Mouse (Mus musculus): ENCODE measurements at regions not wholly inside any gene's neighbourhood (a gene's known extent, or its start where the extent isn't known, plus 50 kb on each side); places are given as distances from the start of the nearest gene placed in this dataset.

DNA sequence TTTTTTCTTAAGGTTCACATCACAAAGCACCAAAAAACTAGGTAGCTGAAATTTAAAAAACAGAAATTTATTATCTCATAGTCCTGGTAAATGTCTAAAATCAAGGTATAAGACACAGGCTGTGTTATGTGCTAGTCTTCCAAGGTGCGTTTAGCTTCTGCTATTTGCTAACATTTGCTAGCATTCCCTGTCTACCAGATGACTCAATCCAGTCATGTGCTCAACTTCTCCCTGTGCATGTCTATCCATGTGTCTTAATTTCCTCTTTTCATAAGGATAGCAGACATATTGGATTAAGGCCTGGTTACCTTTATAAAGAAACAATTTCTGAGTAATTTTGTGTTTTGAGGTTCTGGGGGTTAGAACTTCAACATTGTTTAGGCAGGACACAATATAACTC is 171.8 kb downstream of the Ibtk start:
- no peak for TF ChIP-seq ZC3H11A (IDR thresholded peaks at IDR 0.05; ENCODE audit: borderline replicate concordance, low read depth, low read length)
- TF ChIP-seq CHD2 (IDR thresholded peaks at IDR 0.05; ENCODE audit: low read depth, low read length): no peak
- TF ChIP-seq MAFK (IDR thresholded peaks at IDR 0.05; ENCODE audit: insufficient read depth, low read depth, low read length): no peak
- H3K4me1 ChIP-seq (ENCODE audit: control insufficient read depth in 2 of 2, insufficient read depth in 2 of 2, low read length in 2 of 2, poor library complexity in 1 of 2): no peaks in the 10 kb centered on the region
- in situ Hi-C loops (cut with MboI; ENCODE audit: low sequenced_read_pairs in 2 of 2, unreplicated experiment in 2 of 2): no loop called here

DNA sequence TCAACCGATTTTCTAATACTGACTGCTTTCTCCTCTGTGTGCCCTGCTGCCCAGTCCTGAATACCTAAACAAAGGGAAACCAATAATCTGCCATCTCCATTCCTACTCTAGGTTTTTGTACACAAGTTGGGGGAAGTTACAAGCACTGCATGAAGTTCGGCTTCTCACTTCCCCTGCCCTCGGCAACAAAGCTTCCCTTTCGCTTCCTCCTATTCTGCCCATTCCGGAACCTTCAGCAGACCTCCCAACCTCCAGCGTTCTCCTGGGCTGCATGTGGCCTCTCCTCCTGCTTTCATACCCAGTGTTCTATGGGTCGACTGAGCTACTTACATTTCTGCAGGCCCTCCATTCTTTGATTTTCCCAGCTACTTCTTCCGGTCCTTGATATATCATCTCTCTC is 180.3 kb downstream of the Ibtk start:
- Histone ChIP-seq H3K4me3 (ENCODE audit: insufficient read depth in 1 of 2, low read depth in 1 of 2, low read length in 2 of 2, poor library complexity in 1 of 2, severe bottlenecking in 1 of 2) (no peak overlapping the region), H3K36me3 (ENCODE audit: control insufficient read depth, insufficient read depth, low read length, poor library complexity, severe bottlenecking) (no peaks in the 10 kb centered on the region), H3K9ac (ENCODE audit: insufficient read depth, low read depth, low read length, poor library complexity, severe bottlenecking) (no peak overlapping the region), H3K9me3 (ENCODE audit: control insufficient read depth, insufficient read depth, low read depth, low read length) (no peaks in the 10 kb centered on the region), H3K4me1 (ENCODE audit: control insufficient read depth in 2 of 2, insufficient read depth in 2 of 2, low read length in 2 of 2, poor library complexity in 1 of 2) (no peaks in the 10 kb centered on the region), H3K27ac (ENCODE audit: insufficient read depth, low read depth, low read length, poor library complexity, severe bottlenecking) (no peak overlapping the region)
- in situ Hi-C loops (cut with MboI; ENCODE audit: low sequenced_read_pairs in 2 of 2, unreplicated experiment in 2 of 2): no loop called here
- TF ChIP-seq MAFK (IDR thresholded peaks at IDR 0.05; ENCODE audit: insufficient read depth, low read depth, low read length): no peak
- TF ChIP-seq HCFC1 (IDR thresholded peaks at IDR 0.05; ENCODE audit: borderline replicate concordance, insufficient read depth, low read length): no peak
- TF ChIP-seq ZC3H11A (IDR thresholded peaks at IDR 0.05; ENCODE audit: borderline replicate concordance, low read depth, low read length): no peak
- no peak for TF ChIP-seq CHD2 (IDR thresholded peaks at IDR 0.05; ENCODE audit: low read depth, low read length)
- TF ChIP-seq ZNF384 (IDR thresholded peaks at IDR 0.05; ENCODE audit: low read depth, low read length): no peak
- no peak for DNase-seq (ENCODE audit: low read depth, low spot score)

More for the DNA sequence above, 171.8 kb downstream of the Ibtk start:
- H3K27ac ChIP-seq (ENCODE audit: insufficient read depth, low read depth, low read length, poor library complexity, severe bottlenecking): no peak overlapping the region
- DNase-seq (ENCODE audit: low read depth, low spot score): no peak
- H3K36me3 ChIP-seq (ENCODE audit: control insufficient read depth, insufficient read depth, low read length, poor library complexity, severe bottlenecking): no peaks in the 10 kb centered on the region
- H3K4me3 ChIP-seq (ENCODE audit: insufficient read depth in 1 of 2, low read depth in 1 of 2, low read length in 2 of 2, poor library complexity in 1 of 2, severe bottlenecking in 1 of 2): no peak overlapping the region
- no peak overlapping the region for H3K9ac ChIP-seq (ENCODE audit: insufficient read depth, low read depth, low read length, poor library complexity, severe bottlenecking)
- no peaks in the 10 kb centered on the region for H3K9me3 ChIP-seq (ENCODE audit: control insufficient read depth, insufficient read depth, low read depth, low read length)

DNA sequence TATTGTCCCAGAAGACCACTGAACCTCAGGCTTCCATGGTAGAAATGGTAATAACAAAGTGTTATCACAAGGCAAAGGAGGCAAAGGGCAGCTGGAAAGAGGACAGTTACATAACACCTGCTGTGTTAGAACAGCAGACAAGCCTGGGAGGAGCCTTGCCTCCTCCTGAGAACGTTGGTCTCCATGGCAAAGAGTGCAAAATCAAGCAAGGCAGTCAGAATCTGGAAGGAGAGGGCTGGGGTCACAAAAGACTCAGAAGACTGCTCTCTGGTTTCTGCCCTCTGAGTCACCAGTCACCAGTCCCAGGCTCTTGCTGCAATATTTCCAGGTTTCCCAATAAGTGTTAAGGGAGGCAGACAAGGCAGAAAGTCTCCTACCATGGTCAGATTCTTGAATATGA is 197.3 kb downstream of the Ibtk start:
- DNase-seq (ENCODE audit: low read depth, low spot score): no peak
- TF ChIP-seq ZNF384 (IDR thresholded peaks at IDR 0.05; ENCODE audit: low read depth, low read length): no peak
- TF ChIP-seq HCFC1 (IDR thresholded peaks at IDR 0.05; ENCODE audit: borderline replicate concordance, insufficient read depth, low read length): no peak
- TF ChIP-seq CHD2 (IDR thresholded peaks at IDR 0.05; ENCODE audit: low read depth, low read length): no peak
- TF ChIP-seq MAFK (IDR thresholded peaks at IDR 0.05; ENCODE audit: insufficient read depth, low read depth, low read length): no peak
- no peak for TF ChIP-seq ZC3H11A (IDR thresholded peaks at IDR 0.05; ENCODE audit: borderline replicate concordance, low read depth, low read length)
- Histone ChIP-seq H3K36me3 (ENCODE audit: control insufficient read depth, insufficient read depth, low read length, poor library complexity, severe bottlenecking) (no peaks in the 10 kb centered on the region), H3K9ac (ENCODE audit: insufficient read depth, low read depth, low read length, poor library complexity, severe bottlenecking) (no peak overlapping the region), H3K4me1 (ENCODE audit: control insufficient read depth in 2 of 2, insufficient read depth in 2 of 2, low read length in 2 of 2, poor library complexity in 1 of 2) (no peaks in the 10 kb centered on the region), H3K9me3 (ENCODE audit: control insufficient read depth, insufficient read depth, low read depth, low read length) (no peaks in the 10 kb centered on the region), H3K27ac (ENCODE audit: insufficient read depth, low read depth, low read length, poor library complexity, severe bottlenecking) (no peak overlapping the region), H3K4me3 (ENCODE audit: insufficient read depth in 1 of 2, low read depth in 1 of 2, low read length in 2 of 2, poor library complexity in 1 of 2, severe bottlenecking in 1 of 2) (no peak overlapping the region)
- in situ Hi-C loops (cut with MboI; ENCODE audit: low sequenced_read_pairs in 2 of 2, unreplicated experiment in 2 of 2): no loop called here

DNA sequence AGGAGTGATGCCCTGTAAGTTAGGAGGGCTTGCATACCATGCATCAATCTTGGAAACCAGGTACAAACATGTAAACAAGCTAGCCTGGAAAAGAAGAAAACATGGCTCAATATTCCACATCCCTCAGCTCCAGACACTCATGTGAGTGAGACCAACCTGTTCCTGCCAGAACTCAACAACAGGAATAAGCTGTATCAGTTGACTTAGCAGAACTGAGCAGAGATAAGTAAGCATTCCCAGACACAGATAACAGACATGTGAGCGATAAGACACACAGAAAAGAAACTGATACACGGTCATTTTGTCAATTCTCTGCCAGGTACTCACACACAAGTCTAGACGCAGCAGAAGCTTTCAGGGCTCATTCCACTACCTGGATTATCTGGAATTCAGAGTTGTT is 198.7 kb downstream of the Ibtk start:
- no peak for TF ChIP-seq HCFC1 (IDR thresholded peaks at IDR 0.05; ENCODE audit: borderline replicate concordance, insufficient read depth, low read length)
- in situ Hi-C loops (cut with MboI; ENCODE audit: low sequenced_read_pairs in 2 of 2, unreplicated experiment in 2 of 2): no loop called here
- H3K36me3 ChIP-seq (ENCODE audit: control insufficient read depth, insufficient read depth, low read length, poor library complexity, severe bottlenecking): no peaks in the 10 kb centered on the region
- H3K4me1 ChIP-seq (ENCODE audit: control insufficient read depth in 2 of 2, insufficient read depth in 2 of 2, low read length in 2 of 2, poor library complexity in 1 of 2): no peaks in the 10 kb centered on the region
- no peak overlapping the region for H3K4me3 ChIP-seq (ENCODE audit: insufficient read depth in 1 of 2, low read depth in 1 of 2, low read length in 2 of 2, poor library complexity in 1 of 2, severe bottlenecking in 1 of 2)
- no peak for DNase-seq (ENCODE audit: low read depth, low spot score)
- no peak overlapping the region for H3K27ac ChIP-seq (ENCODE audit: insufficient read depth, low read depth, low read length, poor library complexity, severe bottlenecking)
- H3K9ac ChIP-seq (ENCODE audit: insufficient read depth, low read depth, low read length, poor library complexity, severe bottlenecking): no peak overlapping the region
- no peaks in the 10 kb centered on the region for H3K9me3 ChIP-seq (ENCODE audit: control insufficient read depth, insufficient read depth, low read depth, low read length)

DNA sequence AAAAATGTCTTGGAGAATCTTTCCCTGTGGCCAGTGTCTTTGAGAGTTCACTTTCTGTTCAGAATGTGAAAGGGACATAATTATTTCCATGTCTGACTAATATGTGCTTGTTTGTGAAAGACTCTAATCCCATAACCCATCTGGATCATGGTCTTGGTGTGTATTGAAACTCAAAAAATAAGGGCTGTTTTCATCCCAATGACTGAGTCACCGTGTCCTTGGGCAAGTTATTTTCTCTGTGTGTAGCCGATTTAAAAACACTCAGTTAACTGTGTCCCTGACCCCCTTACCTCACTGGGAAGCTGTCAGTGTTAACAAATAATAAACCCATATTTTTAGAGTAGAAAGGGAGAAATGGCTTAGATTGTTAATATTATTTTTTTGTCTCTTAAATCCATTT is 202.9 kb downstream of the Ibtk start:
- in situ Hi-C loops (cut with MboI; ENCODE audit: low sequenced_read_pairs in 2 of 2, unreplicated experiment in 2 of 2): no loop called here
- Histone ChIP-seq H3K9ac (ENCODE audit: insufficient read depth, low read depth, low read length, poor library complexity, severe bottlenecking) (no peak overlapping the region), H3K4me1 (ENCODE audit: control insufficient read depth in 2 of 2, insufficient read depth in 2 of 2, low read length in 2 of 2, poor library complexity in 1 of 2) (no peaks in the 10 kb centered on the region), H3K4me3 (ENCODE audit: insufficient read depth in 1 of 2, low read depth in 1 of 2, low read length in 2 of 2, poor library complexity in 1 of 2, severe bottlenecking in 1 of 2) (no peak overlapping the region), H3K27ac (ENCODE audit: insufficient read depth, low read depth, low read length, poor library complexity, severe bottlenecking) (no peak overlapping the region), H3K36me3 (ENCODE audit: control insufficient read depth, insufficient read depth, low read length, poor library complexity, severe bottlenecking) (no peaks in the 10 kb centered on the region), H3K9me3 (ENCODE audit: control insufficient read depth, insufficient read depth, low read depth, low read length) (no peaks in the 10 kb centered on the region)
- DNase-seq (ENCODE audit: low read depth, low spot score): no peak
- TF ChIP-seq HCFC1 (IDR thresholded peaks at IDR 0.05; ENCODE audit: borderline replicate concordance, insufficient read depth, low read length): no peak
- no peak for TF ChIP-seq MAFK (IDR thresholded peaks at IDR 0.05; ENCODE audit: insufficient read depth, low read depth, low read length)
- no peak for TF ChIP-seq ZNF384 (IDR thresholded peaks at IDR 0.05; ENCODE audit: low read depth, low read length)
- TF ChIP-seq ZC3H11A (IDR thresholded peaks at IDR 0.05; ENCODE audit: borderline replicate concordance, low read depth, low read length): no peak
- no peak for TF ChIP-seq CHD2 (IDR thresholded peaks at IDR 0.05; ENCODE audit: low read depth, low read length)
